Mouse (Mus musculus) cerebellum, adult 2 months (tissue): Measurements from ENCODE around the gene D430042O09Rik.

ENCODE experiments used
- CTCF ChIP-seq: fragments of 200-500 bp; IDR thresholded peaks from 2 replicates; pipeline ENCODE4 v1.5.1; 2011; ENCODE audit warnings: low read depth, mild to moderate bottlenecking, control low read depth, low read length, moderate library complexity, borderline replicate concordance; ENCODE audit not compliant: insufficient read depth
- POLR2A ChIP-seq: fragments of 200-500 bp; IDR thresholded peaks from 2 replicates; pipeline ENCODE4 v1.6.1; 2011; ENCODE audit warnings: low read length, control low read depth, borderline replicate concordance; ENCODE audit not compliant: insufficient read depth

- no peak for TF ChIP-seq CTCF
- TF ChIP-seq POLR2A, result no peak
These were observed 119.7 kb downstream of the D430042O09Rik start for GRCm38 (mm10) chr7:125827420-125827819.
